Mouse (Mus musculus) hindbrain, embryonic 15.5 days (tissue): ENCODE results near the gene Efemp1. TPM values are rescaled to one million over a fixed set of nuclear protein-coding genes. Genes with fewer than 3 reads are reported as not detected.

Experiments
- ATAC-seq: fragments of 200-750 bp; cut with Nextera tagmentation; 2 replicates; pipeline ENCODE4 v1.8.0; 2017; ENCODE audit warnings: low read depth, moderate number of reproducible peaks, moderate TSS enrichment; ENCODE audit not compliant: low FRiP score
- H3K27ac ChIP-seq: fragments of 300-500 bp; sonication (generic); replicated peaks from 2 replicates; pipeline ENCODE4 v1.5.1; 2015; ENCODE audit warnings: mild to moderate bottlenecking, inconsistent platforms
- H3K27me3 ChIP-seq: fragments of 300-500 bp; sonication (generic); 2 replicates; pipeline ENCODE4 v1.6.1; 2015; ENCODE audit warnings: control low read depth, inconsistent platforms
- H3K36me3 ChIP-seq: fragments of 300-500 bp; sonication (generic); 2 replicates; pipeline ENCODE4 v1.6.1; 2015; ENCODE audit warnings: control low read depth, inconsistent platforms
- H3K4me1 ChIP-seq: fragments of 300-500 bp; sonication (generic); replicated peaks from 2 replicates; pipeline ENCODE4 v1.6.1; 2015; ENCODE audit warnings: control low read depth, inconsistent platforms
- H3K4me2 ChIP-seq: fragments of 300-500 bp; sonication (generic); 2 replicates; pipeline ENCODE4 v1.6.1; 2015; ENCODE audit warnings: moderate library complexity, mild to moderate bottlenecking, inconsistent platforms
- H3K4me3 ChIP-seq: fragments of 300-500 bp; sonication (generic); 2 replicates; pipeline ENCODE4 v1.5.1; 2015; ENCODE audit warnings: mild to moderate bottlenecking, inconsistent platforms
- H3K9ac ChIP-seq: fragments of 300-500 bp; sonication (generic); 2 replicates; pipeline ENCODE4 v1.6.1; 2015; ENCODE audit warnings: inconsistent platforms
- H3K9me3 ChIP-seq: fragments of 300-500 bp; sonication (generic); 2 replicates; pipeline ENCODE4 v1.6.1; 2016; ENCODE audit warnings: control low read depth, inconsistent platforms
- WGBS: fragments of 180-500 bp; shearing (Covaris S2); methylation state at CpG from one replicate; pipeline ENCODE4 v1.1.7; 2015; 5-methylcytosine and 5-hydroxymethylcytosine counted together
- polyA plus RNA-seq: library from polyadenylated mRNA; unstranded; fragments of >200 nt; fragmentation: Nextera tagmentation; extraction: Ambion mirVana; gene quantifications from 2 replicates; pipeline ENCODE4 v1.2.1, GENCODE M21; 2015

Efemp1 gene
- polyA plus RNA-seq, 1 experiment from 2014 or later: 4.6 TPM

GRCm38 (mm10) chr11:28954673-28955304 lies 101.8 kb downstream of the Efemp1 start:
- no peak overlapping the region for H3K4me2 ChIP-seq
- H3K27ac ChIP-seq: no peak overlapping the region
- H3K4me3 ChIP-seq: no peak overlapping the region
- no peaks in the 10 kb centered on the region for H3K36me3 ChIP-seq
- 75% methylated on average over 6 of the region's 6 CpGs for WGBS
- no peak for ATAC-seq
- no peaks in the 10 kb centered on the region for H3K27me3 ChIP-seq
- no peaks in the 10 kb centered on the region for H3K4me1 ChIP-seq
- H3K9me3 ChIP-seq: no peaks in the 10 kb centered on the region
- H3K9ac ChIP-seq: no peak overlapping the region

GRCm38 (mm10) chr11:28955305-28955701 lies 102.3 kb downstream of the Efemp1 start:
- H3K4me2 ChIP-seq: no peak overlapping the region
- no peaks in the 10 kb centered on the region for H3K9me3 ChIP-seq
- no peaks in the 10 kb centered on the region for H3K4me1 ChIP-seq
- no peaks in the 10 kb centered on the region for H3K36me3 ChIP-seq
- H3K27ac ChIP-seq: no peak overlapping the region
- H3K9ac ChIP-seq: no peak overlapping the region
- no peak overlapping the region for H3K4me3 ChIP-seq
- ATAC-seq: no peak
- H3K27me3 ChIP-seq: no peaks in the 10 kb centered on the region

- no peak overlapping the region for H3K4me3 ChIP-seq
- H3K27me3 ChIP-seq: no peaks in the 10 kb centered on the region
- H3K4me1 ChIP-seq: no peaks in the 10 kb centered on the region
- ATAC-seq: no peak
- no peak overlapping the region for H3K4me2 ChIP-seq
- H3K9ac ChIP-seq: no peak overlapping the region
- H3K27ac ChIP-seq: no peak overlapping the region
- WGBS: 85% methylated on average over 1 of the region's 1 CpGs
- H3K36me3 ChIP-seq: no peaks in the 10 kb centered on the region
- H3K9me3 ChIP-seq: no peaks in the 10 kb centered on the region
Measured at GRCm38 (mm10) chr11:28961381-28961780, 108.4 kb downstream of the Efemp1 start.
